Mouse (Mus musculus): Measurements from ENCODE around the gene Gm20696. TPM values are rescaled to one million over a fixed set of nuclear protein-coding genes. Genes with fewer than 3 reads are reported as not detected.

The Gm20696 gene
- total RNA-seq, 1 experiment, result 0.58 TPM

DNA sequence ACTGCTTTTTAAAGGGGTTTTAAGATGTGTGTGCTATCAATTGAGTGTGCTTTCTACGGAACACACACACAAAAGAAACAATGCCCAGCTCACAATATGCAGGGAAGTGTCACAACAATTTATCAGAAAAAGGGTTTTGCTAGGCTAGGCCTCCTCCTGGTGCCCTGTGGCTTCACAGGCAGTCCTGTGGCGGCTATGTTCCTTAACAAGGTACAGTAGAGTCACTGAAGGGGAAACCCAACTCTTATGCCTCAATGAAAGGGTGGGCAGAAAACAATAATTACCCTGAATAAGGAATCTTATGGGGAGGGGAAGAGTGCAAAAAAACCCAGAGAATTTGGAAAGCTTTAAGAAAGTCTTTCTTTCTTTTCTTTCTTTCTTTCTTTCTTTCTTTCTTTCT is 40.2 kb downstream of the Gm20696 start:
- no peak for DNase-seq (ENCODE audit: low read depth, low spot score)
- H3K36me3 ChIP-seq (ENCODE audit: control insufficient read depth, insufficient read depth, low read length, poor library complexity, severe bottlenecking), result no peaks in the 10 kb centered on the region
- TF ChIP-seq ZNF384 (IDR thresholded peaks at IDR 0.05; ENCODE audit: low read depth, low read length), result no peak
- no peak for TF ChIP-seq ZC3H11A (IDR thresholded peaks at IDR 0.05; ENCODE audit: borderline replicate concordance, low read depth, low read length)
- TF ChIP-seq MAFK (IDR thresholded peaks at IDR 0.05; ENCODE audit: insufficient read depth, low read depth, low read length), result no peak
- no peak for TF ChIP-seq CHD2 (IDR thresholded peaks at IDR 0.05; ENCODE audit: low read depth, low read length)
- no peak for TF ChIP-seq HCFC1 (IDR thresholded peaks at IDR 0.05; ENCODE audit: borderline replicate concordance, insufficient read depth, low read length)
- in situ Hi-C loops (cut with MboI; ENCODE audit: low sequenced_read_pairs in 2 of 2, unreplicated experiment in 2 of 2), result no loop called here
- no peak overlapping the region for H3K27ac ChIP-seq (ENCODE audit: insufficient read depth, low read depth, low read length, poor library complexity, severe bottlenecking)
- H3K9me3 ChIP-seq (ENCODE audit: control insufficient read depth, insufficient read depth, low read depth, low read length), result no peaks in the 10 kb centered on the region
- no peak overlapping the region for H3K4me3 ChIP-seq (ENCODE audit: insufficient read depth in 1 of 2, low read depth in 1 of 2, low read length in 2 of 2, poor library complexity in 1 of 2, severe bottlenecking in 1 of 2)
- H3K9ac ChIP-seq (ENCODE audit: insufficient read depth, low read depth, low read length, poor library complexity, severe bottlenecking), result no peak overlapping the region
- peaks cover 4 to 5% of the 10 kb centered on the region in 2 experiments; a peak in 2 of 4 replicates for H3K4me1 ChIP-seq (ENCODE audit: control insufficient read depth in 2 of 2, insufficient read depth in 2 of 2, low read length in 2 of 2, poor library complexity in 1 of 2)

DNA sequence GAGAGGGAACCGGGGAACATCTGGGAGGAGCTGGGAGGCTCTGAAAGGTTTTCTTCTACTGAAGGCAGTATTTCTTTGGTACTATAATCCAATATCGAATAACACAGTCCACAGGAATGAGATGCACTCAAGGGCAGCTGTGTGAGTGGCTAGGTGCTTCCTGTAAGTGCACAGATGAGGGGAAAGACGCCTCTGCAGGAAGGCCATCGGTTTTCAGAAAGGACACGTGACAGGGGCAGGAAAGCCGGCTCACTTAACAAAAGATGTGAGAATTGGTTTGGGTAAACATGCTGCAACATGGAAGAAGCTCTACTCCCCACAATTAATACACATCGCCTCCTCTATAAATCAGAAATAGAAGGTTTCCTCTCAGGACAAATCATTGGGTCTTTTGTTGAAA is 40.8 kb downstream of the Gm20696 start:
- DNase-seq (ENCODE audit: low read depth, low spot score), result no peak

DNA sequence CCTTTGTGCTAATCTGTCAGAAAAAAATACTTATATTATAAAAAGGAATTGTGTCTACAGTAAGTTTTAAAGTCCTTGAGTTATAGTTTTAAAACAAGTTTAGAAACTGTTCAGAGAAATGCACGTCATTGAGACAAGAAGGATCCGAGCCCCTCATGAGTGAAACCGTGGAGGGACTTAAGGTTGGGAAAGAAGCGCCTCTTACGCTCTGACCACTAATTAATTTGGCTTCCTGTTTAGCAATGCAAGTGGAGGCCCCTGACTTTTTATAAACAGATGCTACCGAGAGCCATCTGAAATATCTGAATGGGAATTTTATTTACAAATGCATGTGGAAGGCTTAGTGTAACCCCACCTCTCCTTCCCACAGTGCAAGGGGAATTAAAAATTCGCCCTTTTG is 41.3 kb downstream of the Gm20696 start:
- Histone ChIP-seq H3K4me1 (ENCODE audit: control insufficient read depth in 2 of 2, insufficient read depth in 2 of 2, low read length in 2 of 2, poor library complexity in 1 of 2) (peaks cover 4 to 5% of the 10 kb centered on the region in 2 experiments; a peak in 2 of 4 replicates), H3K9me3 (ENCODE audit: control insufficient read depth, insufficient read depth, low read depth, low read length) (no peaks in the 10 kb centered on the region), H3K27ac (ENCODE audit: insufficient read depth, low read depth, low read length, poor library complexity, severe bottlenecking) (no peak overlapping the region), H3K9ac (ENCODE audit: insufficient read depth, low read depth, low read length, poor library complexity, severe bottlenecking) (no peak overlapping the region), H3K36me3 (ENCODE audit: control insufficient read depth, insufficient read depth, low read length, poor library complexity, severe bottlenecking) (no peaks in the 10 kb centered on the region), H3K4me3 (ENCODE audit: insufficient read depth in 1 of 2, low read depth in 1 of 2, low read length in 2 of 2, poor library complexity in 1 of 2, severe bottlenecking in 1 of 2) (no peak overlapping the region)
- in situ Hi-C loops (cut with MboI; ENCODE audit: low sequenced_read_pairs in 2 of 2, unreplicated experiment in 2 of 2), result no loop called here
- TF ChIP-seq ZC3H11A (IDR thresholded peaks at IDR 0.05; ENCODE audit: borderline replicate concordance, low read depth, low read length) (no peak), CHD2 (IDR thresholded peaks at IDR 0.05; ENCODE audit: low read depth, low read length) (no peak), MAFK (IDR thresholded peaks at IDR 0.05; ENCODE audit: insufficient read depth, low read depth, low read length) (no peak), ZNF384 (IDR thresholded peaks at IDR 0.05; ENCODE audit: low read depth, low read length) (no peak), HCFC1 (IDR thresholded peaks at IDR 0.05; ENCODE audit: borderline replicate concordance, insufficient read depth, low read length) (no peak)
- DNase-seq (ENCODE audit: low read depth, low spot score), result no peak

More for the DNA sequence above, 40.8 kb downstream of the Gm20696 start:
- H3K27ac ChIP-seq (ENCODE audit: insufficient read depth, low read depth, low read length, poor library complexity, severe bottlenecking), result no peak overlapping the region
- H3K9ac ChIP-seq (ENCODE audit: insufficient read depth, low read depth, low read length, poor library complexity, severe bottlenecking), result no peak overlapping the region
- no peaks in the 10 kb centered on the region for H3K9me3 ChIP-seq (ENCODE audit: control insufficient read depth, insufficient read depth, low read depth, low read length)
- in situ Hi-C loops (cut with MboI; ENCODE audit: low sequenced_read_pairs in 2 of 2, unreplicated experiment in 2 of 2), result no loop called here
- H3K4me1 ChIP-seq (ENCODE audit: control insufficient read depth in 2 of 2, insufficient read depth in 2 of 2, low read length in 2 of 2, poor library complexity in 1 of 2), result peaks cover 4 to 5% of the 10 kb centered on the region in 2 experiments; a peak in 2 of 4 replicates
- no peak overlapping the region for H3K4me3 ChIP-seq (ENCODE audit: insufficient read depth in 1 of 2, low read depth in 1 of 2, low read length in 2 of 2, poor library complexity in 1 of 2, severe bottlenecking in 1 of 2)
- TF ChIP-seq ZNF384 (IDR thresholded peaks at IDR 0.05; ENCODE audit: low read depth, low read length) (no peak), HCFC1 (IDR thresholded peaks at IDR 0.05; ENCODE audit: borderline replicate concordance, insufficient read depth, low read length) (no peak), ZC3H11A (IDR thresholded peaks at IDR 0.05; ENCODE audit: borderline replicate concordance, low read depth, low read length) (no peak), MAFK (IDR thresholded peaks at IDR 0.05; ENCODE audit: insufficient read depth, low read depth, low read length) (no peak), CHD2 (IDR thresholded peaks at IDR 0.05; ENCODE audit: low read depth, low read length) (no peak)
- H3K36me3 ChIP-seq (ENCODE audit: control insufficient read depth, insufficient read depth, low read length, poor library complexity, severe bottlenecking), result no peaks in the 10 kb centered on the region

DNA sequence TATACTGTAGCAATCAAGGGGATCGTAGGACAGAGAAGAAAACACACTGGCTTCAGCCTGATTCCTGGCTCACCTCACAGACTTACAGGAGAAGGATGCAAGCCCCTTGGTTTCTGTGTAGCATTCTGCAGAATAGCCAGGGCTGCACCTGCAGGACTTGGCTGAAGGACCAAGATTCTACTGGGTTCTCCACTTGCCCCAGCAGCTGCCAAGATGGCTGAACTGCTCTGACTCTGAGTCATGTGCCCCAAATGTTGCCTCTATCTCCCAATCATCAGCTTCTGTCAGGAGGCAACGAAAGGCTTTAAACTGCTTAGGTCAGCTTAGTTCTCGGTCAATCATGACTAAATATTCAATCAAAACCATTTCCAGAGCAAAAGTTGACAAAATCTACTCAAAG is 42.1 kb downstream of the Gm20696 start:
- in situ Hi-C loops (cut with MboI; ENCODE audit: low sequenced_read_pairs in 2 of 2, unreplicated experiment in 2 of 2), result no loop called here
- TF ChIP-seq ZNF384 (IDR thresholded peaks at IDR 0.05; ENCODE audit: low read depth, low read length) (no peak), ZC3H11A (IDR thresholded peaks at IDR 0.05; ENCODE audit: borderline replicate concordance, low read depth, low read length) (no peak), HCFC1 (IDR thresholded peaks at IDR 0.05; ENCODE audit: borderline replicate concordance, insufficient read depth, low read length) (no peak), CHD2 (IDR thresholded peaks at IDR 0.05; ENCODE audit: low read depth, low read length) (no peak), MAFK (IDR thresholded peaks at IDR 0.05; ENCODE audit: insufficient read depth, low read depth, low read length) (no peak)
- no peaks in the 10 kb centered on the region for H3K36me3 ChIP-seq (ENCODE audit: control insufficient read depth, insufficient read depth, low read length, poor library complexity, severe bottlenecking)
- H3K9ac ChIP-seq (ENCODE audit: insufficient read depth, low read depth, low read length, poor library complexity, severe bottlenecking), result no peak overlapping the region
- H3K9me3 ChIP-seq (ENCODE audit: control insufficient read depth, insufficient read depth, low read depth, low read length), result no peaks in the 10 kb centered on the region
- H3K27ac ChIP-seq (ENCODE audit: insufficient read depth, low read depth, low read length, poor library complexity, severe bottlenecking), result no peak overlapping the region
- no peak overlapping the region for H3K4me3 ChIP-seq (ENCODE audit: insufficient read depth in 1 of 2, low read depth in 1 of 2, low read length in 2 of 2, poor library complexity in 1 of 2, severe bottlenecking in 1 of 2)
- peaks cover 4 to 5% of the 10 kb centered on the region in 2 experiments; a peak in 2 of 4 replicates for H3K4me1 ChIP-seq (ENCODE audit: control insufficient read depth in 2 of 2, insufficient read depth in 2 of 2, low read length in 2 of 2, poor library complexity in 1 of 2)
- no peak for DNase-seq (ENCODE audit: low read depth, low spot score)

DNA sequence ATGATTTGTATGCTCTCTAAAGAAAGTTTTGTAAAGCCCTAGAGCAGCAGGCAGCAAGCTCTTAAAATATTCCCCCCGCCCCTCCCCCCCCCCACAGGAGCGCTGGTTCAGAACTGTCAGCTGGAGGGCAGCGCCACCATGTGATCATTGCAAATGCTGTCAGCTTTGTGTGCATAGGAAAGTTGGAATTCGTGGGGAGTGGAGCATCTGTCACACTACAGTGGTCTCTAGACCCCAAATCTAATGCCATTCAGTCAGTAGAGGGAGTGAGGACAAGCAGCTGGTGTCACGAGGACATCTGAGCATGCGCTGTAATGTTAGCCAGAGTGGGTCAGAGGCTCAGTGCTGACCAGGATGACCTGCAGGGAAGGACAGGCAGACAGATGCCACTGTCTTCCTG is 43.0 kb downstream of the Gm20696 start:
- Histone ChIP-seq H3K36me3 (ENCODE audit: control insufficient read depth, insufficient read depth, low read length, poor library complexity, severe bottlenecking) (no peaks in the 10 kb centered on the region), H3K4me1 (ENCODE audit: control insufficient read depth in 2 of 2, insufficient read depth in 2 of 2, low read length in 2 of 2, poor library complexity in 1 of 2) (peaks cover 4 to 5% of the 10 kb centered on the region in 2 experiments; a peak in 2 of 4 replicates), H3K4me3 (ENCODE audit: insufficient read depth in 1 of 2, low read depth in 1 of 2, low read length in 2 of 2, poor library complexity in 1 of 2, severe bottlenecking in 1 of 2) (no peak overlapping the region), H3K27ac (ENCODE audit: insufficient read depth, low read depth, low read length, poor library complexity, severe bottlenecking) (no peak overlapping the region), H3K9me3 (ENCODE audit: control insufficient read depth, insufficient read depth, low read depth, low read length) (no peaks in the 10 kb centered on the region), H3K9ac (ENCODE audit: insufficient read depth, low read depth, low read length, poor library complexity, severe bottlenecking) (no peak overlapping the region)
- no peak for DNase-seq (ENCODE audit: low read depth, low spot score)
- in situ Hi-C loops (cut with MboI; ENCODE audit: low sequenced_read_pairs in 2 of 2, unreplicated experiment in 2 of 2), result no loop called here
- no peak for TF ChIP-seq MAFK (IDR thresholded peaks at IDR 0.05; ENCODE audit: insufficient read depth, low read depth, low read length)
- TF ChIP-seq ZNF384 (IDR thresholded peaks at IDR 0.05; ENCODE audit: low read depth, low read length), result no peak
- TF ChIP-seq HCFC1 (IDR thresholded peaks at IDR 0.05; ENCODE audit: borderline replicate concordance, insufficient read depth, low read length), result no peak
- TF ChIP-seq CHD2 (IDR thresholded peaks at IDR 0.05; ENCODE audit: low read depth, low read length), result no peak
- no peak for TF ChIP-seq ZC3H11A (IDR thresholded peaks at IDR 0.05; ENCODE audit: borderline replicate concordance, low read depth, low read length)
